Mouse (Mus musculus): Measurements from ENCODE around the gene Rapgef5. TPM values are rescaled to one million over a fixed set of nuclear protein-coding genes. Genes with fewer than 3 reads are reported as not detected.

Gene Rapgef5
- polyA plus RNA-seq, 1 experiment from 2014 or later = 10.4 TPM

- no peak overlapping the region for H3K4me3 ChIP-seq (ENCODE audit: low read depth, low read length)
- no peak overlapping the region for H3K4me2 ChIP-seq
- no peak overlapping the region for H3K27ac ChIP-seq (ENCODE audit: low read depth, low read length)
- DNase-seq (ENCODE audit: low spot score, missing footprints) (no peak), ATAC-seq (ENCODE audit: low FRiP score) (no peak)
- H3K9ac ChIP-seq (ENCODE audit: low read length) = no peak overlapping the region
- H3K4me1 ChIP-seq (ENCODE audit: control insufficient read depth, insufficient read depth, low read length) = no peaks in the 10 kb centered on the region
- WGBS = 91% methylated on average over 5 of the region's 5 CpGs
- H3K36me3 ChIP-seq (ENCODE audit: control insufficient read depth, insufficient read depth, low read length) = no peaks in the 10 kb centered on the region
- no peaks in the 10 kb centered on the region for H3K27me3 ChIP-seq (ENCODE audit: control insufficient read depth, insufficient read depth, low read length)
- H3K9me3 ChIP-seq (ENCODE audit: control insufficient read depth, low read length) = no peaks in the 10 kb centered on the region
Measured at GRCm38 (mm10) chr12:117499242-117499641, 17.0 kb upstream of the Rapgef5 start.

- Histone ChIP-seq H3K27ac (ENCODE audit: low read depth, low read length) (no peak overlapping the region), H3K9me3 (ENCODE audit: control insufficient read depth, low read length) (no peaks in the 10 kb centered on the region), H3K4me3 (ENCODE audit: low read depth, low read length) (no peak overlapping the region), H3K4me1 (ENCODE audit: control insufficient read depth, insufficient read depth, low read length) (no peaks in the 10 kb centered on the region), H3K9ac (ENCODE audit: low read length) (no peak overlapping the region), H3K27me3 (ENCODE audit: control insufficient read depth, insufficient read depth, low read length) (no peaks in the 10 kb centered on the region), H3K4me2 (no peak overlapping the region), H3K36me3 (ENCODE audit: control insufficient read depth, insufficient read depth, low read length) (no peaks in the 10 kb centered on the region)
- ATAC-seq (ENCODE audit: low FRiP score) (no peak), DNase-seq (ENCODE audit: low spot score, missing footprints) (no peak)
- 69% methylated on average over 4 of the region's 4 CpGs for WGBS
Measured at GRCm38 (mm10) chr12:117501180-117501579, 15.1 kb upstream of the Rapgef5 start.

GRCm38 (mm10) chr12:117502834-117503233 is 13.4 kb upstream of the Rapgef5 start:
- WGBS = 94% methylated on average over 3 of the region's 3 CpGs
- Histone ChIP-seq H3K4me1 (ENCODE audit: control insufficient read depth, insufficient read depth, low read length) (no peaks in the 10 kb centered on the region), H3K4me3 (ENCODE audit: low read depth, low read length) (no peak overlapping the region), H3K9me3 (ENCODE audit: control insufficient read depth, low read length) (no peaks in the 10 kb centered on the region), H3K27me3 (ENCODE audit: control insufficient read depth, insufficient read depth, low read length) (no peaks in the 10 kb centered on the region), H3K4me2 (no peak overlapping the region), H3K27ac (ENCODE audit: low read depth, low read length) (no peak overlapping the region), H3K9ac (ENCODE audit: low read length) (no peak overlapping the region), H3K36me3 (ENCODE audit: control insufficient read depth, insufficient read depth, low read length) (no peaks in the 10 kb centered on the region)
- ATAC-seq (ENCODE audit: low FRiP score) (no peak), DNase-seq (ENCODE audit: low spot score, missing footprints) (no peak)

- no peak overlapping the region for H3K4me3 ChIP-seq (ENCODE audit: low read depth, low read length)
- WGBS = 84% methylated on average over 2 of the region's 2 CpGs
- ATAC-seq (ENCODE audit: low FRiP score) (no peak), DNase-seq (ENCODE audit: low spot score, missing footprints) (no peak)
- no peaks in the 10 kb centered on the region for H3K36me3 ChIP-seq (ENCODE audit: control insufficient read depth, insufficient read depth, low read length)
- no peak overlapping the region for H3K9ac ChIP-seq (ENCODE audit: low read length)
- no peak overlapping the region for H3K4me2 ChIP-seq
- H3K27me3 ChIP-seq (ENCODE audit: control insufficient read depth, insufficient read depth, low read length) = no peaks in the 10 kb centered on the region
- H3K27ac ChIP-seq (ENCODE audit: low read depth, low read length) = no peak overlapping the region
- no peaks in the 10 kb centered on the region for H3K9me3 ChIP-seq (ENCODE audit: control insufficient read depth, low read length)
- no peaks in the 10 kb centered on the region for H3K4me1 ChIP-seq (ENCODE audit: control insufficient read depth, insufficient read depth, low read length)
Measured at GRCm38 (mm10) chr12:117505163-117505562, 11.1 kb upstream of the Rapgef5 start.

- no peak overlapping the region for H3K4me2 ChIP-seq
- no peaks in the 10 kb centered on the region for H3K36me3 ChIP-seq (ENCODE audit: control insufficient read depth, insufficient read depth, low read length)
- DNase-seq (ENCODE audit: low spot score, missing footprints) (no peak), ATAC-seq (ENCODE audit: low FRiP score) (no peak)
- H3K27me3 ChIP-seq (ENCODE audit: control insufficient read depth, insufficient read depth, low read length) = no peaks in the 10 kb centered on the region
- 79% methylated on average over 1 of the region's 1 CpGs for WGBS
- no peak overlapping the region for H3K9ac ChIP-seq (ENCODE audit: low read length)
- H3K4me1 ChIP-seq (ENCODE audit: control insufficient read depth, insufficient read depth, low read length) = no peaks in the 10 kb centered on the region
- H3K27ac ChIP-seq (ENCODE audit: low read depth, low read length) = no peak overlapping the region
- H3K4me3 ChIP-seq (ENCODE audit: low read depth, low read length) = no peak overlapping the region
- H3K9me3 ChIP-seq (ENCODE audit: control insufficient read depth, low read length) = no peaks in the 10 kb centered on the region
Measured at GRCm38 (mm10) chr12:117507772-117508171, 8.5 kb upstream of the Rapgef5 start.

- no peak for ATAC-seq (ENCODE audit: low FRiP score)
- H3K27ac ChIP-seq (ENCODE audit: low read depth, low read length) = no peak overlapping the region
- 63% methylated on average over 2 of the region's 2 CpGs for whole genome bisulfite sequencing
Measured at GRCm38 (mm10) chr12:117509919-117510318, 6.4 kb upstream of the Rapgef5 start.

GRCm38 (mm10) chr12:117512468-117512867 is 3.8 kb upstream of the Rapgef5 start:
- no peak overlapping the region for H3K27ac ChIP-seq (ENCODE audit: low read depth, low read length)
- ATAC-seq (ENCODE audit: low FRiP score) = no peak
- WGBS = 94% methylated on average over 3 of the region's 3 CpGs

More at GRCm38 (mm10) chr12:117509919-117510318, 6.4 kb upstream of the Rapgef5 start:
- DNase-seq (ENCODE audit: low spot score, missing footprints) = no peak
- Histone ChIP-seq H3K4me2 (no peak overlapping the region), H3K9ac (ENCODE audit: low read length) (no peak overlapping the region), H3K27me3 (ENCODE audit: control insufficient read depth, insufficient read depth, low read length) (no peaks in the 10 kb centered on the region), H3K4me1 (ENCODE audit: control insufficient read depth, insufficient read depth, low read length) (no peaks in the 10 kb centered on the region), H3K9me3 (ENCODE audit: control insufficient read depth, low read length) (no peaks in the 10 kb centered on the region), H3K4me3 (ENCODE audit: low read depth, low read length) (no peak overlapping the region), H3K36me3 (ENCODE audit: control insufficient read depth, insufficient read depth, low read length) (no peaks in the 10 kb centered on the region)

GRCm38 (mm10) chr12:117513150-117513932 is 2.9 kb upstream of the Rapgef5 start:
- DNase-seq (ENCODE audit: low spot score, missing footprints) (no peak), ATAC-seq (ENCODE audit: low FRiP score) (no peak)
- Histone ChIP-seq H3K27me3 (ENCODE audit: control insufficient read depth, insufficient read depth, low read length) (no peaks in the 10 kb centered on the region), H3K4me1 (ENCODE audit: control insufficient read depth, insufficient read depth, low read length) (no peaks in the 10 kb centered on the region), H3K36me3 (ENCODE audit: control insufficient read depth, insufficient read depth, low read length) (no peaks in the 10 kb centered on the region), H3K27ac (ENCODE audit: low read depth, low read length) (no peak overlapping the region), H3K9me3 (ENCODE audit: control insufficient read depth, low read length) (no peaks in the 10 kb centered on the region), H3K4me3 (ENCODE audit: low read depth, low read length) (no peak overlapping the region), H3K4me2 (no peak overlapping the region), H3K9ac (ENCODE audit: low read length) (no peak overlapping the region)
- WGBS = 87% methylated on average over 11 of the region's 11 CpGs

More at GRCm38 (mm10) chr12:117512468-117512867, 3.8 kb upstream of the Rapgef5 start:
- Histone ChIP-seq H3K36me3 (ENCODE audit: control insufficient read depth, insufficient read depth, low read length) (no peaks in the 10 kb centered on the region), H3K9ac (ENCODE audit: low read length) (no peak overlapping the region), H3K4me2 (no peak overlapping the region), H3K4me3 (ENCODE audit: low read depth, low read length) (no peak overlapping the region), H3K4me1 (ENCODE audit: control insufficient read depth, insufficient read depth, low read length) (no peaks in the 10 kb centered on the region), H3K9me3 (ENCODE audit: control insufficient read depth, low read length) (no peaks in the 10 kb centered on the region), H3K27me3 (ENCODE audit: control insufficient read depth, insufficient read depth, low read length) (no peaks in the 10 kb centered on the region)
- no peak for DNase-seq (ENCODE audit: low spot score, missing footprints)

GRCm38 (mm10) chr12:117517275-117517936 is 1.1 kb downstream of the Rapgef5 start:
- Histone ChIP-seq H3K4me3 (ENCODE audit: low read depth, low read length) (no peak overlapping the region), H3K36me3 (ENCODE audit: control insufficient read depth, insufficient read depth, low read length) (no peaks in the 10 kb centered on the region), H3K9me3 (ENCODE audit: control insufficient read depth, low read length) (no peaks in the 10 kb centered on the region), H3K27me3 (ENCODE audit: control insufficient read depth, insufficient read depth, low read length) (no peaks in the 10 kb centered on the region), H3K9ac (ENCODE audit: low read length) (no peak overlapping the region), H3K4me2 (no peak overlapping the region), H3K4me1 (ENCODE audit: control insufficient read depth, insufficient read depth, low read length) (no peaks in the 10 kb centered on the region), H3K27ac (ENCODE audit: low read depth, low read length) (no peak overlapping the region)
- DNase-seq (ENCODE audit: low spot score, missing footprints) (no peak), ATAC-seq (ENCODE audit: low FRiP score) (no peak)
- WGBS = 73% methylated on average over 14 of the region's 14 CpGs
